Mouse (Mus musculus) kidney, embryonic 16.5 days (tissue): Measurements from ENCODE around the gene Slc35b1. TPM values are rescaled to one million over a fixed set of nuclear protein-coding genes. Genes with fewer than 3 reads are reported as not detected.

Experiments
- polyA plus RNA-seq: library from polyadenylated mRNA; unstranded; fragments of >200 nt; fragmentation: Nextera tagmentation; extraction: Ambion mirVana; gene quantifications from 2 replicates; pipeline ENCODE4 v1.2.1, GENCODE M21; 2015

Slc35b1 gene
- polyA plus RNA-seq, 1 experiment from 2014 or later = 99.2 TPM

Other genes starting within 250 kb of the Slc35b1 start
- 0.08 TPM in 1 of 2 replicates, not detected in the other for gene Dlx4, start 238.4 kb upstream of the Slc35b1 start, polyA plus RNA-seq
- gene Tac4, start 123.2 kb upstream of the Slc35b1 start, polyA plus RNA-seq = 0.12 TPM in 1 of 2 replicates, not detected in the other
- 85.0 and 92.3 TPM in 2 replicates for gene Kat7, start 74.4 kb upstream of the Slc35b1 start, polyA plus RNA-seq
- 9.9 and 10.1 TPM in 2 replicates for gene Fam117a, start 47.7 kb upstream of the Slc35b1 start, polyA plus RNA-seq
- gene Spop, start 29.4 kb downstream of the Slc35b1 start, polyA plus RNA-seq = 141 and 155 TPM in 2 replicates
- 0.36 and 0.62 TPM in 2 replicates for gene Nxph3, start 129.9 kb downstream of the Slc35b1 start, polyA plus RNA-seq
- 29.7 and 29.9 TPM in 2 replicates for gene Ngfr, start 203.0 kb downstream of the Slc35b1 start, polyA plus RNA-seq